Mouse (Mus musculus) midbrain, embryonic 15.5 days (tissue): Measurements from ENCODE around the gene Gm2007. TPM values are rescaled to one million over a fixed set of nuclear protein-coding genes. Genes with fewer than 3 reads are reported as not detected.
"Not testable (repeated sequence)": the region's sequence is repeated elsewhere in the genome, so short reads cannot be mapped to it uniquely, and the experiment has no call there.

Experiments used
- ATAC-seq: fragments of 200-750 bp; cut with Nextera tagmentation; replicated peaks from 2 replicates; pipeline ENCODE4 v1.8.0; 2017; ENCODE audit warnings: moderate TSS enrichment
- H3K27ac ChIP-seq: fragments of 300-500 bp; sonication (generic); 2 replicates; pipeline ENCODE4 v1.5.1; 2015; ENCODE audit warnings: mild to moderate bottlenecking, inconsistent platforms
- H3K27me3 ChIP-seq: fragments of 300-500 bp; sonication (generic); replicated peaks from 2 replicates; pipeline ENCODE4 v1.6.1; 2015; ENCODE audit warnings: inconsistent platforms
- H3K36me3 ChIP-seq: fragments of 300-500 bp; sonication (generic); replicated peaks from 2 replicates; pipeline ENCODE4 v1.6.1; 2015; ENCODE audit warnings: inconsistent platforms
- H3K4me1 ChIP-seq: fragments of 300-500 bp; sonication (generic); 2 replicates; pipeline ENCODE4 v1.6.1; 2015; ENCODE audit warnings: inconsistent platforms
- H3K4me2 ChIP-seq: fragments of 300-500 bp; sonication (generic); 2 replicates; pipeline ENCODE4 v1.6.1; 2015; ENCODE audit warnings: inconsistent platforms, mild to moderate bottlenecking, moderate library complexity
- H3K4me3 ChIP-seq: fragments of 300-500 bp; sonication (generic); 2 replicates; pipeline ENCODE4 v1.5.1; 2015; ENCODE audit warnings: mild to moderate bottlenecking, inconsistent platforms
- H3K9ac ChIP-seq: fragments of 300-500 bp; sonication (generic); 2 replicates; pipeline ENCODE4 v1.6.1; 2015; ENCODE audit warnings: mild to moderate bottlenecking, inconsistent platforms
- H3K9me3 ChIP-seq: fragments of 300-500 bp; sonication (generic); 2 replicates; pipeline ENCODE4 v1.6.1; 2016; ENCODE audit warnings: inconsistent platforms
- WGBS: fragments of 180-500 bp; shearing (Covaris S2); methylation state at CpG from one replicate; pipeline ENCODE4 v1.1.7; 2015; ENCODE audit warnings: mixed read lengths; 5-methylcytosine and 5-hydroxymethylcytosine counted together
- polyA plus RNA-seq: library from polyadenylated mRNA; unstranded; fragments of >200 nt; fragmentation: Nextera tagmentation; extraction: Ambion mirVana; gene quantifications from 2 replicates; pipeline ENCODE4 v1.2.1, GENCODE M21; 2015

The Gm2007 gene
- polyA plus RNA-seq, result not detected in 2 replicates

- WGBS, result no CpG with 5 or more reads among the region's 2 CpGs
- ATAC-seq, H3K27me3 ChIP-seq, H3K36me3 ChIP-seq, H3K27ac ChIP-seq, H3K9ac ChIP-seq, H3K9me3 ChIP-seq, H3K4me1 ChIP-seq, H3K4me3 ChIP-seq, H3K4me2 ChIP-seq: not testable (repeated sequence)
Observed at GRCm38 (mm10) chr2:175741237-175741636, at the start of gene Gm2007. Gm2007 (plus strand) TSS chr2:175741537.

DNA sequence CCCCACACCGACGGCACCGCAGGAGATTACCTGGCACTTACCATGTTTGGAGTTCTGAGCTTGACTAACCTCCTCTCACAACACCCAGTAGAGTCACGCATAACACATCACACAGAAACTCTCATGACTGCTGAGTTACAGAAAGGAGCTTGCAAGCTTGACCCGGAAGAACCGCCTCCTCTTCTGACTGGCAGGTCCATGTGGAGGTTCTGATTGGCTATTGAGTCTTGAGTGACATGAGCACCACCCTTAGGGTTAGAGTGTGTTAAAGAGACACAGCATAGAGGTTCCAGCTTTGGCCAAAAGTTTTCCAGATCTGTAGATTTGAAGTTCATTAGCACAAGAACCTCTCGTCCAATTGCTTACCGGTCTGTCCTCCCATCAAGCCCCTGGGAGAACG is 37.8 kb upstream of the Gm2007 start, which contains the start of gene Zfp969:
Gene Zfp969, minus strand, starts transcription at position 101 of the 400 bp plus-strand sequence.
- not testable (repeated sequence) for H3K4me1 ChIP-seq, ATAC-seq, H3K4me3 ChIP-seq, H3K27ac ChIP-seq, H3K9ac ChIP-seq, H3K9me3 ChIP-seq, H3K27me3 ChIP-seq, H3K36me3 ChIP-seq, H3K4me2 ChIP-seq
- WGBS, result no CpG with 5 or more reads among the region's 9 CpGs

DNA sequence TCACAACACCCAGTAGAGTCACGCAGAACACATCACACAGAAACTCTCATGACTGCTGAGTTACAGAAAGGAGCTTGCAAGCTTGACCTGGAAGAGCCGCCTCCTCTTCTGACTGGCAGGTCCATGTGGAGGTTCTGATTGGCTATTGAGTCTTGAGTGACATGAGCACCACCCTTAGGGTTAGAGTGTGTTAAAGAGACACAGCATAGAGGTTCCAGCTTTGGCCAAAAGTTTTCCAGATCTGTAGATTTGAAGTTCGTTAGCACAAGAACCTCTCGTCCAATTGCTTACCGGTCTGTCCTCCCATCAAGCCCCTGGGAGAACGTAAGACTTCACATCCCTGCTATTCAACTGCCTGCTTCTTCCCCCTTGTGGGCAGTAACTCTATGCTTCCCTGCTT is 59.7 kb downstream of the Gm2007 start, which contains the start of gene Gm14288:
Gene Gm14288, minus strand, starts transcription at position 101 of the 400 bp plus-strand sequence.
- H3K4me1 ChIP-seq, H3K4me3 ChIP-seq, ATAC-seq, H3K36me3 ChIP-seq, H3K27me3 ChIP-seq, H3K4me2 ChIP-seq, H3K9ac ChIP-seq, H3K9me3 ChIP-seq, H3K27ac ChIP-seq: not testable (repeated sequence)
- WGBS, result no CpG with 5 or more reads among the region's 6 CpGs

Other genes with a start within 250 kb of the Gm2007 start
- gene Gm11007, start 97.6 kb upstream of the Gm2007 start, polyA plus RNA-seq, result not detected in 2 replicates
- 10.8 and 11.6 TPM in 2 replicates for gene Zfp969, start 37.9 kb upstream of the Gm2007 start, polyA plus RNA-seq
- 1.1 TPM in 1 of 2 replicates, not detected in the other for gene Gm14288, start 59.6 kb downstream of the Gm2007 start, polyA plus RNA-seq
- 26.0 and 26.3 TPM in 2 replicates for gene Gm6710, start 127.7 kb downstream of the Gm2007 start, polyA plus RNA-seq
- 2.2 and 2.3 TPM in 2 replicates for gene Zfp966, start 189.6 kb downstream of the Gm2007 start, polyA plus RNA-seq
- 22.1 and 24.2 TPM in 2 replicates for gene Gm2026, start 223.8 kb downstream of the Gm2007 start, polyA plus RNA-seq